Mouse (Mus musculus) gastrocnemius, postnatal 25 days (tissue): ENCODE results near the gene Gnptg. TPM values are rescaled to one million over a fixed set of nuclear protein-coding genes. Genes with fewer than 3 reads are reported as not detected.

Experiments
- DNase-seq: peaks from one replicate; pipeline ENCODE4 v3.0.0; 2022
- long read RNA-seq, 2 experiments: library from polyadenylated mRNA; stranded (forward); transcript quantifications; one replicate each; pipeline ENCODE4 v2.0.0; 2021
- total RNA-seq, 2 experiments: library from RNA; stranded (reverse); gene quantifications; 1 replicate in 1 of 2; 2 replicates in 1 of 2; pipeline ENCODE4 v1.2.3; 2021

The Gnptg gene
- 10 to 100 TPM; 12.9 to 15.9 TPM for total RNA-seq
- long read RNA-seq, experiment 1, transcript Gnptg-201 (11 exons, 1,234 nt): major isoform, 18 of 23 reads
- long read RNA-seq, experiment 1, partial matches to known transcripts: 1 of 23 reads
- long read RNA-seq, experiment 1, other reads (novel, unspliced or antisense): 4 of 23 reads
- long read RNA-seq, experiment 2, transcript Gnptg-201 (11 exons, 1,234 nt): major isoform, 18 of 21 reads
- long read RNA-seq, experiment 2, partial matches to known transcripts: 1 of 21 reads
- long read RNA-seq, experiment 2, other reads (novel, unspliced or antisense): 2 of 21 reads

GRCm38 (mm10) chr17:25239695-25240636 lies at the start of gene Gnptg, which contains the start of gene Tsr3:
Gnptg (minus strand) TSS chr17:25240124.
Tsr3 (plus strand) TSS chr17:25240170.
- peak; percentile 77 for DNase-seq

- DNase-seq: no peak
These were observed 48.9 kb upstream of the Gnptg start for GRCm38 (mm10) chr17:25288842-25289241.

- DNase-seq: no peak
These were observed 45.1 kb upstream of the Gnptg start for GRCm38 (mm10) chr17:25285033-25285432.

- DNase-seq: no peak
These were observed 42.2 kb upstream of the Gnptg start for GRCm38 (mm10) chr17:25282133-25282532.

GRCm38 (mm10) chr17:25275833-25276232 lies 35.9 kb upstream of the Gnptg start:
- DNase-seq: no peak

- DNase-seq: no peak
These were observed 34.8 kb upstream of the Gnptg start, which contains the start of gene Ube2i for GRCm38 (mm10) chr17:25274571-25275346. Ube2i (minus strand) TSS chr17:25274622.

GRCm38 (mm10) chr17:25273706-25274501 lies 34.0 kb upstream of the Gnptg start:
- DNase-seq: peak; percentile 97

GRCm38 (mm10) chr17:25272951-25273705 lies 33.2 kb upstream of the Gnptg start:
- no peak for DNase-seq

GRCm38 (mm10) chr17:25272326-25272725 lies 32.4 kb upstream of the Gnptg start:
- no peak for DNase-seq

GRCm38 (mm10) chr17:25270795-25271335 lies 30.9 kb upstream of the Gnptg start:
- no peak for DNase-seq

GRCm38 (mm10) chr17:25264453-25264852 lies 24.5 kb upstream of the Gnptg start:
- peak; percentile 59 for DNase-seq

GRCm38 (mm10) chr17:25257804-25258261 lies 17.9 kb upstream of the Gnptg start:
- DNase-seq: no peak

GRCm38 (mm10) chr17:25256140-25256754 lies 16.3 kb upstream of the Gnptg start, which contains the start of gene Baiap3:
Baiap3 (minus strand) TSS chr17:25256364.
- no peak for DNase-seq

- no peak for DNase-seq
These were observed 15.2 kb upstream of the Gnptg start for GRCm38 (mm10) chr17:25255110-25255509.

GRCm38 (mm10) chr17:25253760-25254159 lies 13.8 kb upstream of the Gnptg start:
- no peak for DNase-seq

GRCm38 (mm10) chr17:25252643-25253042 lies 12.7 kb upstream of the Gnptg start:
- DNase-seq: no peak

- DNase-seq: no peak
These were observed 10.4 kb upstream of the Gnptg start for GRCm38 (mm10) chr17:25250181-25250835.

GRCm38 (mm10) chr17:25248033-25248750 lies 8.3 kb upstream of the Gnptg start:
- DNase-seq: no peak
